Mouse (Mus musculus): ENCODE data around the gene Itsn1. TPM values are rescaled to one million over a fixed set of nuclear protein-coding genes. Genes with fewer than 3 reads are reported as not detected.

Itsn1 gene
- total and polyA plus RNA-seq, 2 experiments from 2014 or later, result 33.6 to 69.5 TPM

- no peak for DNase-seq (ENCODE audit: low spot score)
Observed at GRCm38 (mm10) chr16:91839462-91839861, 110.4 kb downstream of the Itsn1 start.

GRCm38 (mm10) chr16:91841026-91841630, 112.0 kb downstream of the Itsn1 start:
- peaks cover 2% of the 10 kb centered on the region for H3K4me1 ChIP-seq (ENCODE audit: insufficient read depth, low read length)
- H3K27me3 ChIP-seq (ENCODE audit: insufficient read depth, low read length), result no peaks in the 10 kb centered on the region
- peaks cover 30% of the 10 kb centered on the region for H3K36me3 ChIP-seq (ENCODE audit: insufficient read depth, low read length)
- H3K9ac ChIP-seq (replicated peaks; ENCODE audit: low read length), result no peak overlapping the region
- WGBS, result 80% methylated on average over 14 of the region's 14 CpGs
- no peak overlapping the region for H3K4me2 ChIP-seq (ENCODE audit: low read depth, low read length)
- no peak overlapping the region for H3K27ac ChIP-seq
- DNase-seq (ENCODE audit: low spot score), result no peak
- no peak for ATAC-seq
- no peak for TF ChIP-seq CTCF (IDR thresholded peaks at IDR 0.05; ENCODE audit: low read depth)
- H3K9me3 ChIP-seq (ENCODE audit: low read length), result no peaks in the 10 kb centered on the region
- H3K4me3 ChIP-seq (ENCODE audit: low read length), result no peak overlapping the region

More at GRCm38 (mm10) chr16:91839462-91839861, 110.4 kb downstream of the Itsn1 start:
- ATAC-seq, result no peak
- Histone ChIP-seq H3K4me2 (ENCODE audit: low read depth, low read length) (no peak overlapping the region), H3K4me3 (ENCODE audit: low read length) (no peak overlapping the region), H3K4me1 (ENCODE audit: insufficient read depth, low read length) (peaks cover 3% of the 10 kb centered on the region; the same call in 1 of the 2 replicates), H3K9ac (replicated peaks; ENCODE audit: low read length) (no peak overlapping the region), H3K27ac (no peak overlapping the region), H3K36me3 (ENCODE audit: insufficient read depth, low read length) (peaks cover 30% of the 10 kb centered on the region), H3K9me3 (ENCODE audit: low read length) (no peaks in the 10 kb centered on the region), H3K27me3 (ENCODE audit: insufficient read depth, low read length) (no peaks in the 10 kb centered on the region)
- 59% methylated on average over 11 of the region's 11 CpGs for WGBS
- no peak for TF ChIP-seq CTCF (IDR thresholded peaks at IDR 0.05; ENCODE audit: low read depth)

- Histone ChIP-seq H3K4me3 (ENCODE audit: low read length) (no peak overlapping the region), H3K4me1 (ENCODE audit: insufficient read depth, low read length) (no peaks in the 10 kb centered on the region; the same call in 1 of the 2 replicates), H3K4me2 (ENCODE audit: low read depth, low read length) (no peak overlapping the region), H3K36me3 (ENCODE audit: insufficient read depth, low read length) (peaks cover 21% of the 10 kb centered on the region; the same call in 1 of the 2 replicates), H3K9ac (replicated peaks; ENCODE audit: low read length) (no peak overlapping the region), H3K27me3 (ENCODE audit: insufficient read depth, low read length) (no peaks in the 10 kb centered on the region), H3K9me3 (ENCODE audit: low read length) (no peaks in the 10 kb centered on the region), H3K27ac (peak overlapping the region; percentile 15; the same call in 1 of the 2 replicates)
- WGBS, result 26% methylated on average over 10 of the region's 10 CpGs
- no peak for TF ChIP-seq CTCF (IDR thresholded peaks at IDR 0.05; ENCODE audit: low read depth)
- ATAC-seq (no peak; the same call in 1 of the 2 replicates), DNase-seq (ENCODE audit: low spot score) (no peak)
Observed at GRCm38 (mm10) chr16:91846089-91846741, 117.1 kb downstream of the Itsn1 start.

GRCm38 (mm10) chr16:91847525-91848225, 118.6 kb downstream of the Itsn1 start:
- no peak overlapping the region for H3K4me3 ChIP-seq (ENCODE audit: low read length)
- H3K27ac ChIP-seq, result no peak overlapping the region
- no peak for TF ChIP-seq CTCF (IDR thresholded peaks at IDR 0.05; ENCODE audit: low read depth)
- H3K9me3 ChIP-seq (ENCODE audit: low read length), result no peaks in the 10 kb centered on the region
- no peaks in the 10 kb centered on the region; the same call in 1 of the 2 replicates for H3K4me1 ChIP-seq (ENCODE audit: insufficient read depth, low read length)
- H3K36me3 ChIP-seq (ENCODE audit: insufficient read depth, low read length), result peaks cover 25% of the 10 kb centered on the region; the same call in 1 of the 2 replicates
- DNase-seq (ENCODE audit: low spot score) (no peak), ATAC-seq (no peak)
- H3K9ac ChIP-seq (replicated peaks; ENCODE audit: low read length), result no peak overlapping the region
- H3K4me2 ChIP-seq (ENCODE audit: low read depth, low read length), result no peak overlapping the region
- WGBS, result 83% methylated on average over 13 of the region's 13 CpGs
- no peaks in the 10 kb centered on the region for H3K27me3 ChIP-seq (ENCODE audit: insufficient read depth, low read length)

GRCm38 (mm10) chr16:91848505-91848904, 119.4 kb downstream of the Itsn1 start:
- no peaks in the 10 kb centered on the region for H3K27me3 ChIP-seq (ENCODE audit: insufficient read depth, low read length)
- ATAC-seq (no peak), DNase-seq (ENCODE audit: low spot score) (no peak)
- H3K9me3 ChIP-seq (ENCODE audit: low read length), result no peaks in the 10 kb centered on the region
- no peak for TF ChIP-seq CTCF (IDR thresholded peaks at IDR 0.05; ENCODE audit: low read depth)
- no peak overlapping the region for H3K4me2 ChIP-seq (ENCODE audit: low read depth, low read length)
- H3K9ac ChIP-seq (replicated peaks; ENCODE audit: low read length), result no peak overlapping the region
- no peaks in the 10 kb centered on the region; the same call in 1 of the 2 replicates for H3K4me1 ChIP-seq (ENCODE audit: insufficient read depth, low read length)
- H3K36me3 ChIP-seq (ENCODE audit: insufficient read depth, low read length), result peaks cover 30% of the 10 kb centered on the region
- 77% methylated on average over 9 of the region's 9 CpGs for WGBS
- H3K27ac ChIP-seq, result 0 out of 2 replicates have a peak overlapping the region, but pooled peaks have one; percentile 17
- no peak overlapping the region for H3K4me3 ChIP-seq (ENCODE audit: low read length)

- Histone ChIP-seq H3K4me3 (ENCODE audit: low read length) (no peak overlapping the region), H3K36me3 (ENCODE audit: insufficient read depth, low read length) (peaks cover 25% of the 10 kb centered on the region), H3K4me2 (ENCODE audit: low read depth, low read length) (no peak overlapping the region), H3K27me3 (ENCODE audit: insufficient read depth, low read length) (no peaks in the 10 kb centered on the region), H3K9ac (replicated peaks; ENCODE audit: low read length) (no peak overlapping the region), H3K4me1 (ENCODE audit: insufficient read depth, low read length) (no peaks in the 10 kb centered on the region; the same call in 1 of the 2 replicates), H3K27ac (peak overlapping the region; percentile 17; the same call in 1 of the 2 replicates), H3K9me3 (ENCODE audit: low read length) (no peaks in the 10 kb centered on the region)
- DNase-seq (ENCODE audit: low spot score) (no peak), ATAC-seq (no peak)
- no peak for TF ChIP-seq CTCF (IDR thresholded peaks at IDR 0.05; ENCODE audit: low read depth)
- 89% methylated on average over 7 of the region's 7 CpGs for WGBS
Observed at GRCm38 (mm10) chr16:91848906-91849603, 120.0 kb downstream of the Itsn1 start.
